In the genomic region with DNA sequence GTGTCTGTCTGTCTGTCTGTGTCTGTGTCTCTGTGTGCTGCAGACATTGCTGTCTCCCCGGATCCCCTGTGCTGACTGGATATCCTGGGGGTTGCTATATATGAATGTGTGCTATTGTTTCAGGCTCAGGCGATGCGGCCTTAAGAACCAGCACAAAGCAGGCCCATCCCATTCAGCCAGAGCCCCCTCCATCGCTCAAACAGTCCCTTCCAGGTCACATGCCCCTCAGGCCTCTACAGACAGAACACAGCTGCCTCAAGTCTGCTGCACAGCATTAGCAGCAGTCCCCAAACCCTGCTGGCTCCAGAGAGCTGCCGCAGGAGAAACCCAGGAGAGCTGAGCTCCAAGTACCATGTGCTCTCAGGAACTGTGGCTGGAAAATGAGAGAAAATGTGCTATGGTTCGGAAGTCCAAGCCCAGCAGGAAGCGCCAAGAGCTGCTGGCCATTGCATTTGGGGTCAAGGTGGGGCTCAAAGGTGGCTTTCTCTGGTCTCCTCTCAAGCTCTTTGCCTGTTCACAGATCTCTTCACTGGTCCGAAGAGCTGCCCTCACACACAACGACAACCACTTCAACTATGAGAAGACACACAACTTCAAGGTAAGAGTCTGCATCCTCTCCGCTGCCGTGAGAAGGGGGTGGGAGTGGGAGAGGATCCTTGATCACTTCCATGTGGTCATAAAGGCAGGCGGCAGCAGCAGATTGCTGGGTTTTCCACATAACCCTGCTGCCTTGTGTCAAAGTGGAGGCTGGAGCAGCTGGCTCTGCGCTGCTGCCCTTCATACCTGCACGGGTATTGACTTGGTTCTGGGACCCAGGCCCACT, we compare ENCODE assay signal across 10 mouse cellular contexts. TPM values are rescaled to one million over a fixed set of nuclear protein-coding genes. Genes with fewer than 3 reads are reported as not detected.
DNase-seq lines count a peak whose midpoint lies in the region; ATAC-seq lines count a peak whose summit lies in the region.
"Had no signal": no experiment of that assay in that cellular context is flagged by ENCODE, and none has a peak within 500 bp of the region (broad histone marks: within the 10 kb centered on the region; RNA-seq: fewer than 3 reads in every experiment).

No protein-coding gene starts in this region.

- H3K27ac ChIP-seq in heart, embryonic 12.5 days (ENCODE audit: poor library complexity, severe bottlenecking): no peak overlapping the region
- H3K27ac ChIP-seq in heart, embryonic 11.5 days (ENCODE audit: low read depth, low read length): no peak overlapping the region
- peak overlapping the region; percentile 67 for H3K27ac ChIP-seq in lung, embryonic 15.5 days
- 0 out of 2 replicates have a peak overlapping the region, but pooled peaks have one; percentile 17 for H3K27ac ChIP-seq in hindbrain, embryonic 12.5 days
- peak overlapping the region; percentile 26; the same call in 1 of the 2 replicates for H3K27ac ChIP-seq in midbrain, embryonic 15.5 days

- 66% methylated on average over 14 of the region's 14 CpGs for WGBS in heart, embryonic 12.5 days
- WGBS in heart, embryonic 11.5 days (ENCODE audit: insufficient replicate concordance): 61% methylated on average over 14 of the region's 14 CpGs
- 44% methylated on average over 14 of the region's 14 CpGs for WGBS in lung, embryonic 15.5 days
- WGBS in hindbrain, embryonic 12.5 days: 50% methylated on average over 14 of the region's 14 CpGs
- 59% methylated on average over 14 of the region's 14 CpGs for WGBS in midbrain, embryonic 15.5 days

- H3K4me2 ChIP-seq in heart, embryonic 12.5 days: no peak overlapping the region
- H3K4me2 ChIP-seq in heart, embryonic 11.5 days: no peak overlapping the region
- peak overlapping the region; percentile 35 for H3K4me2 ChIP-seq in lung, embryonic 15.5 days
- no peak overlapping the region for H3K4me2 ChIP-seq in hindbrain, embryonic 12.5 days (replicated peaks)
- no peak overlapping the region for H3K4me2 ChIP-seq in midbrain, embryonic 15.5 days

- no peaks in the 10 kb centered on the region for H3K36me3 ChIP-seq in heart, embryonic 12.5 days
- H3K36me3 ChIP-seq in heart, embryonic 11.5 days (ENCODE audit: control insufficient read depth, insufficient read depth, low read length): no peaks in the 10 kb centered on the region
- H3K36me3 ChIP-seq in lung, embryonic 15.5 days: no peaks in the 10 kb centered on the region
- no peaks in the 10 kb centered on the region for H3K36me3 ChIP-seq in hindbrain, embryonic 12.5 days
- no peaks in the 10 kb centered on the region for H3K36me3 ChIP-seq in midbrain, embryonic 15.5 days (replicated peaks)

- no peak for ATAC-seq in heart, embryonic 12.5 days (ENCODE audit: insufficient number of reproducible peaks, low FRiP score)
- no peak for ATAC-seq in heart, embryonic 11.5 days (replicated peaks; ENCODE audit: insufficient number of reproducible peaks, low FRiP score, low TSS enrichment)
- peak; percentile 95 for ATAC-seq in lung, embryonic 15.5 days (ENCODE audit: borderline replicate concordance, extremely low read depth, low FRiP score, low TSS enrichment)
- peak; percentile 50; the same call in 1 of the 2 replicates for ATAC-seq in hindbrain, embryonic 12.5 days (ENCODE audit: low FRiP score)
- 0 out of 2 replicates have a peak, but pooled peaks have one; percentile 45 for ATAC-seq in midbrain, embryonic 15.5 days (replicated peaks)

- DNase-seq in lung, postnatal 25 days (ENCODE audit: low spot score): no peak
- DNase-seq in ovary, adult 18-20 months (ENCODE audit: low spot score): no peak
- no peak for DNase-seq in gastrocnemius, postnatal 25 days
- DNase-seq: adrenal gland, adult 2 months; right cerebral cortex, postnatal 14 days had no signal

- no peaks in the 10 kb centered on the region for H3K9me3 ChIP-seq in heart, embryonic 12.5 days (replicated peaks)
- H3K9me3 ChIP-seq in heart, embryonic 11.5 days (replicated peaks; ENCODE audit: control insufficient read depth, low read length): no peaks in the 10 kb centered on the region
- no peaks in the 10 kb centered on the region for H3K9me3 ChIP-seq in lung, embryonic 15.5 days
- no peaks in the 10 kb centered on the region for H3K9me3 ChIP-seq in hindbrain, embryonic 12.5 days (replicated peaks)
- H3K9me3 ChIP-seq in midbrain, embryonic 15.5 days: no peaks in the 10 kb centered on the region

- no peaks in the 10 kb centered on the region for H3K27me3 ChIP-seq in heart, embryonic 12.5 days (replicated peaks)
- H3K27me3 ChIP-seq in heart, embryonic 11.5 days (ENCODE audit: control insufficient read depth, insufficient read depth, low read length): no peaks in the 10 kb centered on the region
- H3K27me3 ChIP-seq in lung, embryonic 15.5 days: no peaks in the 10 kb centered on the region
- H3K27me3 ChIP-seq in hindbrain, embryonic 12.5 days: no peaks in the 10 kb centered on the region
- no peaks in the 10 kb centered on the region for H3K27me3 ChIP-seq in midbrain, embryonic 15.5 days (replicated peaks)

- H3K9ac ChIP-seq in heart, embryonic 12.5 days: 0 out of 2 replicates have a peak overlapping the region, but pooled peaks have one; percentile 2
- no peak overlapping the region for H3K9ac ChIP-seq in heart, embryonic 11.5 days (ENCODE audit: low read depth, low read length)
- no peak overlapping the region for H3K9ac ChIP-seq in lung, embryonic 15.5 days
- no peak overlapping the region for H3K9ac ChIP-seq in hindbrain, embryonic 12.5 days
- no peak overlapping the region for H3K9ac ChIP-seq in midbrain, embryonic 15.5 days

- H3K4me3 ChIP-seq in heart, embryonic 12.5 days: no peak overlapping the region
- no peak overlapping the region for H3K4me3 ChIP-seq in heart, embryonic 11.5 days (ENCODE audit: low read depth, low read length)
- H3K4me3 ChIP-seq in lung, embryonic 15.5 days: peak overlapping the region; percentile 9
- H3K4me3 ChIP-seq in hindbrain, embryonic 12.5 days: no peak overlapping the region
- no peak overlapping the region for H3K4me3 ChIP-seq in midbrain, embryonic 15.5 days

- H3K4me1 ChIP-seq in heart, embryonic 12.5 days (replicated peaks): peaks cover 30% of the 10 kb centered on the region
- peaks cover 16% of the 10 kb centered on the region for H3K4me1 ChIP-seq in heart, embryonic 11.5 days (ENCODE audit: control insufficient read depth, insufficient read depth, low read length)
- peaks cover 24% of the 10 kb centered on the region for H3K4me1 ChIP-seq in lung, embryonic 15.5 days
- peaks cover 26% of the 10 kb centered on the region for H3K4me1 ChIP-seq in hindbrain, embryonic 12.5 days
- peaks cover 5% of the 10 kb centered on the region; the same call in 1 of the 2 replicates for H3K4me1 ChIP-seq in midbrain, embryonic 15.5 days

RNA-seq across cellular contexts. Expression of a gene that starts 52.9 kb away (rescaled TPM):
- polyA plus RNA-seq in heart, embryonic 12.5 days (2016; fragmentation: Nextera tagmentation; extraction: Ambion mirVana): 13.7 and 14.2 TPM in 2 replicates
- polyA plus RNA-seq in heart, embryonic 11.5 days (2014; fragmentation: Nextera tagmentation; extraction: Ambion mirVana): 9.3 and 9.8 TPM in 2 replicates
- polyA plus RNA-seq in lung, embryonic 15.5 days (2015; fragmentation: Nextera tagmentation; extraction: Ambion mirVana): 3.7 and 3.9 TPM in 2 replicates
- 1.0 and 1.7 TPM in 2 replicates for polyA plus RNA-seq in hindbrain, embryonic 12.5 days (2016; fragmentation: Nextera tagmentation; extraction: Ambion mirVana)
- 1.3 and 1.5 TPM in 2 replicates for polyA plus RNA-seq in midbrain, embryonic 15.5 days (2015; fragmentation: Nextera tagmentation; extraction: Ambion mirVana)
- under 1 TPM; 0.87 to 0.99 TPM for total RNA-seq in gastrocnemius, postnatal 25 days (2021)

Comparison
In these comparisons a context has a peak if more than half of its experiments do, and no peak if none do; other contexts are left out.
1. ATAC-seq: peak in lung, embryonic 15.5 days (single experiment), hindbrain, embryonic 12.5 days (single experiment) and midbrain, embryonic 15.5 days (single experiment); none in heart, embryonic 12.5 days (single experiment) and heart, embryonic 11.5 days (single experiment).
2. H3K27ac ChIP-seq: peak in lung, embryonic 15.5 days (single experiment), hindbrain, embryonic 12.5 days (single experiment) and midbrain, embryonic 15.5 days (single experiment); none in heart, embryonic 12.5 days (single experiment) and heart, embryonic 11.5 days (single experiment).